Mouse (Mus musculus) G1E (cell line): Measurements from ENCODE around the gene Gzme.

ENCODE experiments used
- CTCF ChIP-seq: IDR thresholded peaks from 2 replicates; pipeline ENCODE4 v1.5.1; 2012; ENCODE audit warnings: low read depth, low read length, inconsistent platforms, mixed read lengths
- GATA1 ChIP-seq: IDR thresholded peaks from 2 replicates; pipeline ENCODE4 v1.6.1; 2012; ENCODE audit warnings: borderline replicate concordance, low read length, inconsistent platforms, mixed read lengths
- GATA2 ChIP-seq: IDR thresholded peaks from 2 replicates; pipeline ENCODE4 v1.6.1; 2012; ENCODE audit warnings: low read depth, low read length, inconsistent platforms, borderline replicate concordance
- POLR2AphosphoS5 ChIP-seq: IDR thresholded peaks from 2 replicates; pipeline ENCODE4 v1.6.1; 2012; ENCODE audit warnings: low read depth, low read length, inconsistent platforms; ENCODE audit not compliant: insufficient replicate concordance
- TAL1 ChIP-seq: conservative IDR thresholded peaks from 2 replicates; pipeline ENCODE4 v1.6.1; 2012; ENCODE audit warnings: low read depth, low read length, inconsistent platforms, mixed read lengths

GRCm38 (mm10) chr14:56093353-56093752 is 27.1 kb downstream of the Gzme start:
- TF ChIP-seq CTCF = no peak
- no peak for TF ChIP-seq GATA1
- no peak for TF ChIP-seq POLR2AphosphoS5
- no peak for TF ChIP-seq TAL1
- no peak for TF ChIP-seq GATA2
